In the genomic region with DNA sequence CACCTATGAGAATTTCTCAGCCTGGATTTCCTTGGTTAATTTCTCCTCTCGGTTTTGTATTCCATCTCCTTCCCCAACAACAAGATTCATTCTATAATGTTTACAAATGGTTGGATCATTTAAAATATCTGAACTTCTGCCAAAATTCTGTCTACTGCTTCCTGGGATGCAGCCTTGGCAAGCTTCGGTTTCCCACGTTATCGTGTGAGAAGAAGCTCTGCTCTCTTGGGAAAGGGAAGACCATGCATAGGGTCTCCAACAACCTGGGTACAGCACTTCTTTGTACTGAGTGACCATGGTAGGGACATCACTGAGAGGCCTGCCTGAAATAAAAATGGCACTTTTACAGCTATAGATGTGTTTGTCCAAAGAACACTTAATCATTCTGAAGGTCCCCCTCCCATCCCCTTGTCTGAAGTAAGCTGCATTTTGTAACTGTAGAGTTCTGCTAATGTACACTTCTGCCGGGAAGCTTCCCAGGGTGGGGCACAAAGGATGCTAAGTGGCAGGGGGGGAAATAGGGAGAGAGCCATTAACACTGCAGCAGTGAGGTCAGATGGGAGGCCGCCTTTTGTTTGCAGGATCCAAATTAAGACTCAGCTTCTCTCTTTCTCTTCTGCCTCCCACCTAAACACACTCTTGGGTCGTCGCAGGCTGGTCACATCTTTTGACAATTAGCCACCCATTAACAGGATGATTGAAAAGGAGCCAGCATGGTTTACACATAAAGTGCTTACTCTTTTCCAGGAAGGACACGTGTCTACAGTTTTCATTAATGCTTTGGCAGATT, we compare ENCODE assay signal across 15 mouse cellular contexts.
DNase-seq lines count a peak whose midpoint lies in the region; ATAC-seq lines count a peak whose summit lies in the region.
"Had no signal": no experiment of that assay in that cellular context is flagged by ENCODE, and none has a peak within 500 bp of the region (broad histone marks: within the 10 kb centered on the region; RNA-seq: fewer than 3 reads in every experiment).

No protein-coding gene starts in this region.

- peak; percentile 74 for ATAC-seq in forebrain, embryonic 12.5 days (ENCODE audit: low FRiP score)
- peak; percentile 61 for ATAC-seq in forebrain, embryonic 13.5 days
- ATAC-seq: intestine, embryonic 16.5 days had no signal

- H3K27ac ChIP-seq in forebrain, embryonic 12.5 days: no peak overlapping the region
- no peak overlapping the region for H3K27ac ChIP-seq in forebrain, embryonic 10.5 days
- H3K27ac ChIP-seq in forebrain, embryonic 13.5 days: no peak overlapping the region
- H3K27ac ChIP-seq: limb, embryonic 10.5 days; liver, embryonic 15.5 days had no signal

- DNase-seq in forebrain, embryonic 10.5 days (ENCODE audit: extremely low spot score, low spot score): no peak
- DNase-seq in lung, postnatal 10 days: peak; percentile 2
- DNase-seq in lung, adult 18-20 months: no peak
- peak; percentile 57 for DNase-seq in retina, embryonic 14.5 days (ENCODE audit: low spot score)
- DNase-seq in left cerebral cortex, postnatal 4 days: no peak
- no peak for DNase-seq in right cerebral cortex, postnatal 4 days
- DNase-seq: adrenal gland, adult 8-10 months; layer of hippocampus, postnatal 36 days; spleen, adult 18-20 months had no signal

- intact Hi-C loops in left cerebral cortex, postnatal 4 days (cut with DNase I): no loop called here

- no peak overlapping the region for H3K9ac ChIP-seq in forebrain, embryonic 12.5 days
- H3K9ac ChIP-seq in forebrain, embryonic 13.5 days: no peak overlapping the region
- H3K9ac ChIP-seq: liver, embryonic 15.5 days had no signal

- H3K36me3 ChIP-seq in forebrain, embryonic 12.5 days (replicated peaks): no peaks in the 10 kb centered on the region
- H3K36me3 ChIP-seq in forebrain, embryonic 10.5 days (replicated peaks): no peaks in the 10 kb centered on the region
- no peaks in the 10 kb centered on the region for H3K36me3 ChIP-seq in forebrain, embryonic 13.5 days (ENCODE audit: poor library complexity, severe bottlenecking)
- H3K36me3 ChIP-seq: limb, embryonic 10.5 days; liver, embryonic 15.5 days had no signal

- peaks cover 10% of the 10 kb centered on the region for H3K4me1 ChIP-seq in forebrain, embryonic 12.5 days
- H3K4me1 ChIP-seq in forebrain, embryonic 10.5 days: peaks cover 18% of the 10 kb centered on the region
- peaks cover 11% of the 10 kb centered on the region for H3K4me1 ChIP-seq in forebrain, embryonic 13.5 days
- H3K4me1 ChIP-seq: liver, embryonic 15.5 days had no signal

- WGBS in forebrain, embryonic 12.5 days: 33% methylated on average over 9 of the region's 9 CpGs
- 48% methylated on average over 9 of the region's 9 CpGs for WGBS in forebrain, embryonic 10.5 days
- WGBS in forebrain, embryonic 13.5 days: 25% methylated on average over 9 of the region's 9 CpGs

- peak overlapping the region; percentile 10; the same call in 1 of the 2 replicates for H3K4me2 ChIP-seq in forebrain, embryonic 12.5 days
- peak overlapping the region; percentile 30 for H3K4me2 ChIP-seq in forebrain, embryonic 13.5 days
- H3K4me2 ChIP-seq: liver, embryonic 15.5 days had no signal

- H3K9me3 ChIP-seq in forebrain, embryonic 12.5 days: no peaks in the 10 kb centered on the region
- no peaks in the 10 kb centered on the region for H3K9me3 ChIP-seq in forebrain, embryonic 10.5 days
- H3K9me3 ChIP-seq in forebrain, embryonic 13.5 days (replicated peaks): no peaks in the 10 kb centered on the region
- H3K9me3 ChIP-seq: limb, embryonic 10.5 days; liver, embryonic 15.5 days had no signal

- H3K27me3 ChIP-seq in forebrain, embryonic 12.5 days: peaks cover 41% of the 10 kb centered on the region
- H3K27me3 ChIP-seq in forebrain, embryonic 10.5 days (ENCODE audit: poor library complexity, severe bottlenecking): peaks cover 29% of the 10 kb centered on the region; the same call in 1 of the 2 replicates
- peaks cover 13% of the 10 kb centered on the region for H3K27me3 ChIP-seq in forebrain, embryonic 13.5 days
- H3K27me3 ChIP-seq: liver, embryonic 15.5 days had no signal

- H3K4me3 ChIP-seq in forebrain, embryonic 12.5 days (replicated peaks): no peak overlapping the region
- no peak overlapping the region for H3K4me3 ChIP-seq in forebrain, embryonic 10.5 days
- no peak overlapping the region for H3K4me3 ChIP-seq in forebrain, embryonic 13.5 days
- H3K4me3 ChIP-seq: erythroblast, embryonic 14.5 days; limb, embryonic 10.5 days; liver, embryonic 15.5 days had no signal

Comparison
In these comparisons a context has a peak if more than half of its experiments do, and no peak if none do; other contexts are left out.
1. DNase-seq: peak in lung, postnatal 10 days (single experiment) and retina, embryonic 14.5 days (single experiment); none in forebrain, embryonic 10.5 days (single experiment), lung, adult 18-20 months (0 of 2), left cerebral cortex, postnatal 4 days (single experiment) and right cerebral cortex, postnatal 4 days (single experiment).